Mouse (Mus musculus) forebrain, embryonic 16.5 days (tissue): ENCODE results near the gene Nox4. TPM values are rescaled to one million over a fixed set of nuclear protein-coding genes. Genes with fewer than 3 reads are reported as not detected.

Experiments used
- ATAC-seq: fragments of 200-750 bp; cut with Nextera tagmentation; 2 replicates; pipeline ENCODE4 v1.8.0; 2017; ENCODE audit warnings: mild to moderate bottlenecking, moderate library complexity
- H3K27ac ChIP-seq: fragments of 300-500 bp; sonication (generic); 2 replicates; pipeline ENCODE4 v1.5.1; 2014; ENCODE audit warnings: low read length, control low read depth
- H3K27me3 ChIP-seq: fragments of 300-500 bp; sonication (generic); replicated peaks from 2 replicates; pipeline ENCODE4 v1.6.1; 2014; ENCODE audit warnings: low read length; ENCODE audit not compliant: control insufficient read depth, insufficient read depth
- H3K36me3 ChIP-seq: fragments of 300-500 bp; sonication (generic); 2 replicates; pipeline ENCODE4 v1.6.1; 2014; ENCODE audit not compliant: control insufficient read depth, insufficient read depth
- H3K4me1 ChIP-seq: fragments of 300-500 bp; sonication (generic); replicated peaks from 2 replicates; pipeline ENCODE4 v1.6.1; 2014; ENCODE audit warnings: low read length; ENCODE audit not compliant: control insufficient read depth, insufficient read depth
- H3K4me2 ChIP-seq: fragments of 300-500 bp; sonication (generic); 2 replicates; pipeline ENCODE4 v1.6.1; 2014; ENCODE audit warnings: mild to moderate bottlenecking, low read length, control low read depth
- H3K4me3 ChIP-seq: fragments of 300-500 bp; sonication (generic); replicated peaks from 2 replicates; pipeline ENCODE4 v1.5.1; 2014; ENCODE audit warnings: mild to moderate bottlenecking, low read length, control low read depth
- H3K9ac ChIP-seq: fragments of 300-500 bp; sonication (generic); replicated peaks from 2 replicates; pipeline ENCODE4 v1.6.1; 2014; ENCODE audit warnings: low read depth, low read length, control low read depth
- H3K9me3 ChIP-seq: fragments of 300-500 bp; sonication (generic); 2 replicates; pipeline ENCODE4 v1.6.1; 2016; ENCODE audit warnings: low read length; ENCODE audit not compliant: control insufficient read depth
- WGBS: fragments of 180-500 bp; shearing (Covaris S2); extraction: QIAGEN DNeasy Blood & Tissue Kit; methylation state at CpG from one replicate; pipeline ENCODE4 v1.1.7; 2014; 5-methylcytosine and 5-hydroxymethylcytosine counted together
- polyA plus RNA-seq: library from polyadenylated mRNA; unstranded; fragments of >200 nt; fragmentation: Nextera tagmentation; extraction: Ambion mirVana; gene quantifications from 2 replicates; pipeline ENCODE4 v1.2.1, GENCODE M21; 2015

The Nox4 gene
- 1.4 and 1.8 TPM in 2 replicates for polyA plus RNA-seq

GRCm38 (mm10) chr7:87245856-87246579 is at the start of gene Nox4:
Gene Nox4, plus strand, starts transcription at chr7:87246096.
- ATAC-seq, result peak; percentile 31
- H3K27ac ChIP-seq, result no peak within 1 kb of the TSS
- WGBS, result 7% methylated on average over 18 of the region's 18 CpGs

GRCm38 (mm10) chr7:87204751-87205150 is 41.1 kb upstream of the Nox4 start:
- no peak overlapping the region for H3K27ac ChIP-seq
- no peak overlapping the region for H3K9ac ChIP-seq
- H3K9me3 ChIP-seq, result no peaks in the 10 kb centered on the region
- no peak overlapping the region for H3K4me3 ChIP-seq
- no peak overlapping the region for H3K4me2 ChIP-seq
- no peaks in the 10 kb centered on the region for H3K4me1 ChIP-seq
- H3K27me3 ChIP-seq, result no peaks in the 10 kb centered on the region
- H3K36me3 ChIP-seq, result no peaks in the 10 kb centered on the region
- no peak for ATAC-seq

More at GRCm38 (mm10) chr7:87245856-87246579, at the start of gene Nox4:
- Histone ChIP-seq H3K4me3 (peak within 1 kb of the TSS; percentile 76), H3K27me3 (no peaks in the 10 kb centered on the region), H3K9me3 (no peaks in the 10 kb centered on the region), H3K36me3 (no peaks in the 10 kb centered on the region), H3K4me1 (0 out of 2 replicates have a peak, but pooled peaks cover 2% of the 10 kb centered on the region), H3K4me2 (peak within 1 kb of the TSS; percentile 86), H3K9ac (peak within 1 kb of the TSS; percentile 89)

- Histone ChIP-seq H3K4me2 (no peak overlapping the region), H3K27ac (no peak overlapping the region), H3K9me3 (no peaks in the 10 kb centered on the region), H3K27me3 (no peaks in the 10 kb centered on the region), H3K9ac (no peak overlapping the region), H3K4me1 (no peaks in the 10 kb centered on the region), H3K36me3 (no peaks in the 10 kb centered on the region), H3K4me3 (no peak overlapping the region)
- ATAC-seq, result no peak
These were observed 24.2 kb upstream of the Nox4 start for GRCm38 (mm10) chr7:87221712-87222111.

- no peak overlapping the region for H3K4me2 ChIP-seq
- H3K9ac ChIP-seq, result no peak overlapping the region
- no peak for ATAC-seq
- H3K9me3 ChIP-seq, result no peaks in the 10 kb centered on the region
- H3K27ac ChIP-seq, result no peak overlapping the region
- WGBS, result 88% methylated on average over 2 of the region's 2 CpGs
- no peaks in the 10 kb centered on the region for H3K4me1 ChIP-seq
- no peaks in the 10 kb centered on the region for H3K27me3 ChIP-seq
- no peak overlapping the region for H3K4me3 ChIP-seq
- H3K36me3 ChIP-seq, result no peaks in the 10 kb centered on the region
These were observed 23.1 kb upstream of the Nox4 start for GRCm38 (mm10) chr7:87222751-87223150.

GRCm38 (mm10) chr7:87225617-87226016 is 20.3 kb upstream of the Nox4 start:
- 54% methylated on average over 2 of the region's 2 CpGs for WGBS
- ATAC-seq, result no peak
- Histone ChIP-seq H3K4me3 (no peak overlapping the region), H3K9me3 (no peaks in the 10 kb centered on the region), H3K4me1 (no peaks in the 10 kb centered on the region), H3K4me2 (no peak overlapping the region), H3K27ac (no peak overlapping the region), H3K9ac (no peak overlapping the region), H3K27me3 (no peaks in the 10 kb centered on the region), H3K36me3 (no peaks in the 10 kb centered on the region)

GRCm38 (mm10) chr7:87227051-87227948 is 18.6 kb upstream of the Nox4 start:
- Histone ChIP-seq H3K4me3 (no peak overlapping the region), H3K9me3 (no peaks in the 10 kb centered on the region), H3K27ac (no peak overlapping the region), H3K36me3 (no peaks in the 10 kb centered on the region), H3K27me3 (no peaks in the 10 kb centered on the region), H3K9ac (no peak overlapping the region), H3K4me2 (no peak overlapping the region), H3K4me1 (no peaks in the 10 kb centered on the region)
- 83% methylated on average over 4 of the region's 4 CpGs for WGBS
- no peak for ATAC-seq

GRCm38 (mm10) chr7:87229502-87229901 is 16.4 kb upstream of the Nox4 start:
- WGBS, result 89% methylated on average over 1 of the region's 1 CpGs
- H3K9ac ChIP-seq, result no peak overlapping the region
- no peak overlapping the region for H3K27ac ChIP-seq
- H3K4me3 ChIP-seq, result no peak overlapping the region
- H3K4me1 ChIP-seq, result no peaks in the 10 kb centered on the region
- H3K9me3 ChIP-seq, result no peaks in the 10 kb centered on the region
- H3K27me3 ChIP-seq, result no peaks in the 10 kb centered on the region
- no peak overlapping the region for H3K4me2 ChIP-seq
- no peak for ATAC-seq
- H3K36me3 ChIP-seq, result no peaks in the 10 kb centered on the region

- H3K27me3 ChIP-seq, result no peaks in the 10 kb centered on the region
- H3K9ac ChIP-seq, result no peak overlapping the region
- ATAC-seq, result no peak
- no peaks in the 10 kb centered on the region for H3K36me3 ChIP-seq
- H3K27ac ChIP-seq, result no peak overlapping the region
- no peak overlapping the region for H3K4me2 ChIP-seq
- H3K4me3 ChIP-seq, result no peak overlapping the region
- no peaks in the 10 kb centered on the region for H3K4me1 ChIP-seq
- no peaks in the 10 kb centered on the region for H3K9me3 ChIP-seq
- WGBS, result 79% methylated on average over 1 of the region's 1 CpGs
These were observed 4.8 kb upstream of the Nox4 start for GRCm38 (mm10) chr7:87241139-87241538.

- Histone ChIP-seq H3K4me1 (0 out of 2 replicates have a peak, but pooled peaks cover 2% of the 10 kb centered on the region), H3K4me2 (peak overlapping the region; percentile 86), H3K36me3 (no peaks in the 10 kb centered on the region), H3K9ac (peak overlapping the region; percentile 89), H3K9me3 (no peaks in the 10 kb centered on the region), H3K27me3 (no peaks in the 10 kb centered on the region), H3K27ac (no peak overlapping the region), H3K4me3 (peak overlapping the region; percentile 76)
- ATAC-seq, result peak; percentile 95
- WGBS, result under 1% methylated on average over 25 of the region's 30 CpGs
These were observed 661 bp downstream of the Nox4 start for GRCm38 (mm10) chr7:87246580-87246934.
